8 mouse cellular contexts compared by ENCODE assay signal in the genomic region with DNA sequence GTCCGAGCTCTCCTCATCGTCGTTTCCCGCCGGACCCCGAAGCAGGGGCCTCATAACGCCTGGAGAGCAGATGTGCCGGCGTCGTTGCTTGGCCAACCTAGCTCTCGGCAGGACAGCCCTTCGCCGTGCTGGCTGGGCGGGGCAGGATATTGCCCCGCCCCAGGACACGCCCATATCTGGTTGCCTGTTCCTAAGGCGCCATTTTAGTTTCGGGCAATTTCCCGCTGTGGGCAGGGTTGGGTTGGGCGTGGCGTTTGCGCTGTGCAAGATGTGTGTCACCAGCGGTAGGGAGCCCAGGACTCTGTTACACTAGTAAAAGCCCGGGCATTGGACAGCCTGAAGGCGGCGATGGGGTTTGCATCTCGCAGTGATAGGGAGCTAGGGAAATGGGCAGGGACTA. TPM values are rescaled to one million over a fixed set of nuclear protein-coding genes. Genes with fewer than 3 reads are reported as not detected.
DNase-seq lines count a peak whose midpoint lies in the region; ATAC-seq lines count a peak whose summit lies in the region.

A gene (minus strand): TSS at position 128 of the 400 bp plus-strand sequence.

- H3K36me3 ChIP-seq in forebrain, embryonic 14.5 days (ENCODE audit: control insufficient read depth, insufficient read depth, low read length): 0 out of 2 replicates have a peak, but pooled peaks cover 3% of the 10 kb centered on the region
- H3K36me3 ChIP-seq in neural tube, embryonic 15.5 days: 0 out of 2 replicates have a peak, but pooled peaks cover 7% of the 10 kb centered on the region

- ATAC-seq in forebrain, embryonic 14.5 days: peak; percentile 98
- ATAC-seq in neural tube, embryonic 15.5 days (ENCODE audit: low FRiP score): peak; percentile 99

- H3K4me1 ChIP-seq in forebrain, embryonic 14.5 days (ENCODE audit: control insufficient read depth, insufficient read depth, low read length): 0 out of 2 replicates have a peak, but pooled peaks cover 3% of the 10 kb centered on the region
- peaks cover 13% of the 10 kb centered on the region for H3K4me1 ChIP-seq in neural tube, embryonic 15.5 days

- WGBS in forebrain, embryonic 14.5 days: under 1% methylated on average over 27 of the region's 27 CpGs
- under 1% methylated on average over 27 of the region's 27 CpGs for WGBS in neural tube, embryonic 15.5 days

- peak within 1 kb of the TSS; percentile 58 for H3K4me3 ChIP-seq in forebrain, embryonic 14.5 days (ENCODE audit: low read depth, low read length)
- peak within 1 kb of the TSS; percentile 70 for H3K4me3 ChIP-seq in neural tube, embryonic 15.5 days (replicated peaks)

- intact Hi-C loops in heart, postnatal 14 days (cut with DNase I): no loop called here

- no peaks in the 10 kb centered on the region for H3K27me3 ChIP-seq in forebrain, embryonic 14.5 days (replicated peaks; ENCODE audit: control insufficient read depth, insufficient read depth, low read length)
- no peaks in the 10 kb centered on the region for H3K27me3 ChIP-seq in neural tube, embryonic 15.5 days (replicated peaks)

- no peaks in the 10 kb centered on the region for H3K9me3 ChIP-seq in forebrain, embryonic 14.5 days (replicated peaks; ENCODE audit: control insufficient read depth, low read length)
- no peaks in the 10 kb centered on the region for H3K9me3 ChIP-seq in neural tube, embryonic 15.5 days (replicated peaks)

- peak within 1 kb of the TSS; percentile 71 for H3K9ac ChIP-seq in forebrain, embryonic 14.5 days (ENCODE audit: low read length)
- peak within 1 kb of the TSS; percentile 71 for H3K9ac ChIP-seq in neural tube, embryonic 15.5 days (replicated peaks)

- peak within 1 kb of the TSS; percentile 44; the same call in 1 of the 2 replicates for H3K27ac ChIP-seq in forebrain, embryonic 14.5 days (ENCODE audit: low read depth, low read length)
- peak within 1 kb of the TSS; percentile 83 for H3K27ac ChIP-seq in neural tube, embryonic 15.5 days (replicated peaks)

- peak within 1 kb of the TSS; percentile 64 for H3K4me2 ChIP-seq in forebrain, embryonic 14.5 days (ENCODE audit: low read length)
- H3K4me2 ChIP-seq in neural tube, embryonic 15.5 days: peak within 1 kb of the TSS; percentile 64

- peak; percentile 96 for DNase-seq in ES-CJ7 (ENCODE audit: low read depth, low spot score)
- DNase-seq in cerebellum, adult 11 months: peak; percentile 90
- DNase-seq in forebrain, embryonic 14.5 days (ENCODE audit: low spot score): peak; percentile 98
- peak; percentile 93 to 97 for DNase-seq in heart, postnatal 14 days
- peak; percentile 93 for DNase-seq in layer of hippocampus, adult 11-12 months (ENCODE audit: low spot score)
- DNase-seq in lung, adult 18-20 months: peak; percentile 92 to 94
- peak; percentile 90 for DNase-seq in testis, postnatal 14 days (ENCODE audit: low spot score)

RNA-seq across cellular contexts. Expression of the gene that starts here (rescaled TPM):
- polyA plus RNA-seq in forebrain, embryonic 14.5 days (2014; fragmentation: Nextera tagmentation; extraction: Ambion mirVana): 10.2 and 14.7 TPM in 2 replicates
- 1 to 10 TPM; 5.7 to 6.9 TPM for total RNA-seq in heart, postnatal 14 days (2021)
- 15.2 and 17.0 TPM in 2 replicates for polyA plus RNA-seq in neural tube, embryonic 15.5 days (2015; fragmentation: Nextera tagmentation; extraction: Ambion mirVana)

Comparison
In these comparisons a context has a peak if more than half of its experiments do, and no peak if none do; other contexts are left out.
1. Peak in every context shown above with its lines: DNase-seq, ATAC-seq, H3K4me3 ChIP-seq and H3K27ac ChIP-seq.